Mouse (Mus musculus) G1E (cell line): Measurements from ENCODE around the gene Gse1. TPM values are rescaled to one million over a fixed set of nuclear protein-coding genes. Genes with fewer than 3 reads are reported as not detected.

Experiments
- ATAC-seq: 2 replicates; pipeline ENCODE4 v1.8.0; 2016; ENCODE audit warnings: mild to moderate bottlenecking; ENCODE audit not compliant: insufficient number of reproducible peaks, poor library complexity, low FRiP score, severe bottlenecking; ENCODE audit errors: extremely low read depth
- DNase-seq: peaks from one replicate; pipeline ENCODE4 v3.0.0; 2012; ENCODE audit warnings: low spot score
- H3K27me3 ChIP-seq: 2 replicates; pipeline ENCODE4 v1.6.1; 2012; ENCODE audit warnings: mild to moderate bottlenecking, low read length, inconsistent platforms; ENCODE audit not compliant: insufficient read depth
- H3K36me3 ChIP-seq: replicated peaks from 2 replicates; pipeline ENCODE3; 2012; ENCODE audit warnings: mild to moderate bottlenecking, inconsistent platforms
- H3K4me1 ChIP-seq: 2 replicates; pipeline ENCODE4 v1.6.1; 2012; ENCODE audit warnings: low read depth, low read length, inconsistent platforms, mixed read lengths; ENCODE audit not compliant: insufficient read depth
- H3K4me3 ChIP-seq: 2 replicates; pipeline ENCODE4 v1.5.1; 2012; ENCODE audit warnings: low read depth, mild to moderate bottlenecking, inconsistent platforms, low read length, moderate library complexity, mixed read lengths
- H3K9me3 ChIP-seq: replicated peaks from 2 replicates; pipeline ENCODE4 v1.6.1; 2012; ENCODE audit warnings: inconsistent platforms
- CTCF ChIP-seq: IDR thresholded peaks from 2 replicates; pipeline ENCODE4 v1.5.1; 2012; ENCODE audit warnings: low read depth, low read length, inconsistent platforms, mixed read lengths
- GATA1 ChIP-seq: IDR thresholded peaks from 2 replicates; pipeline ENCODE4 v1.6.1; 2012; ENCODE audit warnings: borderline replicate concordance, low read length, inconsistent platforms, mixed read lengths
- GATA2 ChIP-seq: IDR thresholded peaks from 2 replicates; pipeline ENCODE4 v1.6.1; 2012; ENCODE audit warnings: low read depth, low read length, inconsistent platforms, borderline replicate concordance
- POLR2AphosphoS5 ChIP-seq: IDR thresholded peaks from 2 replicates; pipeline ENCODE4 v1.6.1; 2012; ENCODE audit warnings: low read depth, low read length, inconsistent platforms; ENCODE audit not compliant: insufficient replicate concordance
- TAL1 ChIP-seq: conservative IDR thresholded peaks from 2 replicates; pipeline ENCODE4 v1.6.1; 2012; ENCODE audit warnings: low read depth, low read length, inconsistent platforms, mixed read lengths
- polyA plus RNA-seq: library from polyadenylated mRNA; stranded (reverse); fragments of >175 nt; gene quantifications from 2 replicates; pipeline ENCODE4 v1.2.3, GENCODE M21; 2012
- total RNA-seq, 2 experiments: library from RNA; stranded (forward) in 1 of 2; stranded (reverse) in 1 of 2; fragments of 200-1000 nt in 1 of 2; fragments of >200 nt in 1 of 2; fragmentation: Nextera tagmentation in 1 of 2; gene quantifications; 2 replicates each; pipeline ENCODE4 v1.2.3; 2014 to 2017

The Gse1 gene
- total and polyA plus RNA-seq, 3 experiments: 6.3 to 106 (median 48.4) TPM

- no peak overlapping the region for H3K4me3 ChIP-seq
- peaks cover 7% of the 10 kb centered on the region for H3K9me3 ChIP-seq
- H3K27me3 ChIP-seq: peaks cover 12% of the 10 kb centered on the region; the same call in 1 of the 2 replicates
- no peak for ATAC-seq
- no peak for DNase-seq
- H3K4me1 ChIP-seq: peaks cover 34% of the 10 kb centered on the region
- peaks cover 84% of the 10 kb centered on the region for H3K36me3 ChIP-seq
- TF ChIP-seq TAL1 (no peak), GATA1 (no peak), CTCF (no peak), POLR2AphosphoS5 (no peak), GATA2 (no peak)
Measured at GRCm38 (mm10) chr8:120518736-120519534, 290.7 kb downstream of the Gse1 start.

GRCm38 (mm10) chr8:120520287-120520686 lies 292.0 kb downstream of the Gse1 start:
- Histone ChIP-seq H3K4me1 (peaks cover 46% of the 10 kb centered on the region), H3K36me3 (peaks cover 78% of the 10 kb centered on the region), H3K9me3 (no peaks in the 10 kb centered on the region), H3K27me3 (peaks cover 19% of the 10 kb centered on the region; the same call in 1 of the 2 replicates), H3K4me3 (no peak overlapping the region)
- DNase-seq (no peak), ATAC-seq (no peak)
- TF ChIP-seq GATA2 (no peak), TAL1 (no peak), GATA1 (no peak), CTCF (no peak), POLR2AphosphoS5 (no peak)

- no peak for TF ChIP-seq CTCF
- TF ChIP-seq TAL1: no peak
- TF ChIP-seq POLR2AphosphoS5: no peak
- no peak for TF ChIP-seq GATA1
- no peak for TF ChIP-seq GATA2
- Histone ChIP-seq H3K9me3 (no peaks in the 10 kb centered on the region), H3K4me1 (peaks cover 46% of the 10 kb centered on the region), H3K27me3 (peaks cover 19% of the 10 kb centered on the region; the same call in 1 of the 2 replicates), H3K36me3 (peaks cover 75% of the 10 kb centered on the region), H3K4me3 (no peak overlapping the region)
- DNase-seq (no peak), ATAC-seq (no peak)
Measured at GRCm38 (mm10) chr8:120520707-120521590, 292.7 kb downstream of the Gse1 start.

- TF ChIP-seq TAL1 (no peak), GATA2 (no peak), GATA1 (no peak), CTCF (no peak), POLR2AphosphoS5 (no peak)
- DNase-seq (no peak), ATAC-seq (no peak)
- Histone ChIP-seq H3K36me3 (peaks cover 74% of the 10 kb centered on the region), H3K4me1 (peaks cover 47% of the 10 kb centered on the region), H3K9me3 (no peaks in the 10 kb centered on the region), H3K4me3 (no peak overlapping the region), H3K27me3 (peaks cover 20% of the 10 kb centered on the region; the same call in 1 of the 2 replicates)
Measured at GRCm38 (mm10) chr8:120521591-120521965, 293.3 kb downstream of the Gse1 start.

- DNase-seq (no peak), ATAC-seq (no peak)
- H3K36me3 ChIP-seq: peaks cover 69% of the 10 kb centered on the region
- TF ChIP-seq POLR2AphosphoS5: no peak
- no peak for TF ChIP-seq TAL1
- no peak for TF ChIP-seq CTCF
- no peak for TF ChIP-seq GATA1
- no peak for TF ChIP-seq GATA2
- peaks cover 56% of the 10 kb centered on the region for H3K4me1 ChIP-seq
- H3K9me3 ChIP-seq: no peaks in the 10 kb centered on the region
- H3K27me3 ChIP-seq: peaks cover 33% of the 10 kb centered on the region; the same call in 1 of the 2 replicates
- H3K4me3 ChIP-seq: no peak overlapping the region
Measured at GRCm38 (mm10) chr8:120523641-120524040, 295.4 kb downstream of the Gse1 start.

- Histone ChIP-seq H3K4me3 (no peak overlapping the region), H3K9me3 (no peaks in the 10 kb centered on the region), H3K27me3 (peaks cover 36% of the 10 kb centered on the region; the same call in 1 of the 2 replicates), H3K36me3 (peaks cover 56% of the 10 kb centered on the region), H3K4me1 (peaks cover 66% of the 10 kb centered on the region)
- ATAC-seq: peak; percentile 31; the same call in 1 of the 2 replicates
- DNase-seq: no peak
- TF ChIP-seq GATA1: no peak
- TF ChIP-seq GATA2: no peak
- no peak for TF ChIP-seq POLR2AphosphoS5
- no peak for TF ChIP-seq TAL1
- TF ChIP-seq CTCF: no peak
Measured at GRCm38 (mm10) chr8:120525135-120525534, 296.9 kb downstream of the Gse1 start.
